Mouse (Mus musculus) activated CD4-positive, CD25-positive, alpha-beta regulatory T cell, adult 4 months (primary cell): Measurements from ENCODE around the gene Tmem132c. TPM values are rescaled to one million over a fixed set of nuclear protein-coding genes. Genes with fewer than 3 reads are reported as not detected.

ENCODE experiments used
- ATAC-seq: one replicate; pipeline ENCODE4 v1.8.0; 2017
- polyA plus RNA-seq, 2 experiments: library from polyadenylated mRNA; unstranded; fragments of 100-300 nt; shearing (Covaris generic); gene quantifications; one replicate each; pipeline ENCODE4 v1.2.1; 2017

The Tmem132c gene
- polyA plus RNA-seq, 2 experiments from 2014 or later = not detected

GRCm38 (mm10) chr5:127286886-127287285 lies 45.3 kb downstream of the Tmem132c start:
- no peak for ATAC-seq

GRCm38 (mm10) chr5:127289659-127290058 lies 48.1 kb downstream of the Tmem132c start:
- ATAC-seq = no peak

DNA sequence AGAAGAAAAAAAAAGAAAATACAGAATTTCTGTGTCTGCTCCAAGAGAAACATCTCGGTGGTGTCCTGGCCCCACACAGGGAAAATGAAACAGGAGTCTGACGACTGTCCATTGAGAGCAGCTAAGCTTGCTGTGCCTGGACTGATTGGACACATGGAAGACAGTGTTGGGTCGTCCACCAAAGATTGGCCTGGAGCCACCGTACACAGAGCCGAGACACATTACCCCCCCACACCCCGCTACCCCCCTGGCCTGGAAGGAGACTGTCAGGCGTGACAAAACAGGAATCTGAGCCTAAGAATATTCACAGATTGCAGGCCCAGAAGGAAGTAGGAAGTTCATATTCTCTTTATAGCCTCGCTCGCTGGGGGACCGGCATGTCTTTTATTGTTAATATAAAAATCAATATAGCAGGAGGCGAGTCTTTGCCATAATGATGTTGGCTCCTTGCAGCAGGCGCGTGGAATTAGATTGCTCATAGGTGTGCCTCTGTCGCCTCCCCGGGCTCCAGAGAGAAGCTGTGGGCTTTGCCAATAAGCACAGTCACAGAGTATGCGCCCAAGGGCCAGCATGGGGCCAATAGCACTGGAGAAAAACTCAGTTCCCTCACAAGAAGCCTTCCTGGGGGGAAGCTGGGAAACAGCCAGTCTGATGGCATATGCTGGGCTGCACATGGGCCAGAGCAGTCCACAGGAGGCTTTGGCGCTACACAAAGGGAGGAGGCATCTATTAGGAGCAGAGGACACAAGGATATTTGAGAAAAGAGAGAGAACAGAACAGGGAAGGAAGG lies 49.0 kb downstream of the Tmem132c start:
- no peak for ATAC-seq

- no peak for ATAC-seq
These were observed 50.0 kb downstream of the Tmem132c start for GRCm38 (mm10) chr5:127291581-127291980.

DNA sequence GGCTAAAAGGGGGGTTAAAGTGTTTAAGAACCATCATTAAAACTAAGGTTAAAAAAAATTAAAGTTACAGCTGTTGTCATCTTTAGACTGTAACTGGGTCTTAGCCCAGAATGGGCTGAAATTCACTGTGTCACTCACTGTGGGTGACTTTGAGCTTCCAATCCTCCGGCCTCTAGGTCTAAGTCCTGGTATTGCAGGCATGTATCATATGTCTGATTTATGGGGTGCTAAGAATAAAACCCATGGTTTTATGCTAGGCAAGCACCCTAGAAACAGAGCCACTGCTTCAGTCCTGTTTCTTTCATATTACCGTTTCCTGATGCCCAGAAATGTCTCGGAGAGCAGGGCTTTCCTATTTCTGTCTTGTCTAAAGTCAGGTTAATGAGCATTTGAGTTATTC lies 52.1 kb downstream of the Tmem132c start:
- ATAC-seq = no peak

- ATAC-seq = no peak
These were observed 55.9 kb downstream of the Tmem132c start for GRCm38 (mm10) chr5:127297461-127297860.

GRCm38 (mm10) chr5:127298060-127298459 lies 56.5 kb downstream of the Tmem132c start:
- no peak for ATAC-seq

- ATAC-seq = no peak
These were observed 57.4 kb downstream of the Tmem132c start for GRCm38 (mm10) chr5:127299010-127299409.

GRCm38 (mm10) chr5:127300597-127301254 lies 59.1 kb downstream of the Tmem132c start:
- no peak for ATAC-seq

DNA sequence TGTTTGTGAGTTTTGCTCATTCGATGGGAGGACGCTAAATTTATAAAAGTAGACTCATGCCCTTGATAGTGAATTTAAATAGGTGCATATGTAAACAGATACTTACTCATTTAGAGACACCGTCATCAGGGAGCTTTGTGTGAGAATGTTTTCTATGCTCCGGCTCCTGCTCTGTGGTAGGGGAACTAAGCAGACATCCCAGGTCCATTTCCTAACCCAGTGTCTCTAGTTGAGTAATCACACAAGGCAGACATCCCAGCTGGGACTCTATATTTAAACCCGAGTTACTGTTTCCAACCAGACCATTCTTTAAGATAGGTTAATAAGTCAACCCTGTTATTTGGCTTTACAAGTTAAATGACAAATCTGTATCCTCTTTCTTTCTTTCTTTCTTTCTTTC lies 63.7 kb downstream of the Tmem132c start:
- no peak for ATAC-seq

DNA sequence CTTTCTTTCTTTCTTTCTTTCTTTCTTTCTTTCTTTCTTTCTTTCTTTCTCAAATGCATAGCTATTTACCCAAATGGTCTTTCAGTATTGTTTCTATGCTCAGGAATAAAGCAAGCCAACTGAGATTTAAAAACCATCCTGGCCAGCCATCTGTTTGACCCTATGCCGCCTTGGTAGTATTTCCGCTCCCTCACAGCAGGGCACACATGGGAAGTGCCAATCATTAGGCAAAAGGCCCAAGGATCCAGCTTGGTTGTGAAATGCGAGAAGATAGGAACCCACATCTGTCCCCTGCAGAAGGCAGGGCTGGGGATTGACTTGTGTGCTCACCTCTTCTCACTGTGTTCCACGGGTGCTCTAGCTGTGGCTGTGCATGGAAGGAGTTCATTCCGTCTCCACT lies 64.1 kb downstream of the Tmem132c start:
- no peak for ATAC-seq

DNA sequence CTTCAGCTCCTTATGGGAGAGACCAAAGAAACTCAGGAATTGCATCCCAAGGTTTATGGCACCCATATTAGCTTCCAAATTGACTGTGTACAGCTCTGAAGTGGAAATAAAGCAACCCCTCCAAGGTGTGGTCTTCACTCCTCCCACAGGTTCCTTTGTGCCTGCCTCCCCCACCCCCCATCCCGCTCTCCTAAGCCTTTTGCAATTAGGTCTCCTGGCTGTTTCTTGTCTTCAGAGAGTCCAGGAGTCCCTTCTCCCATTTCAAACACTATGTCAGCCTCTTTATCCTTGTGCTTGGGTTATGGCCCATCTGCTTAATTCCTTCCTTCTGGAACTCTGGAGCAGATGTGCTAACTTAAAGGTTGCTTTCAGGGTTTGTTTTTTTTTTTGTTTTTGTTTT lies 65.1 kb downstream of the Tmem132c start:
- ATAC-seq = no peak

DNA sequence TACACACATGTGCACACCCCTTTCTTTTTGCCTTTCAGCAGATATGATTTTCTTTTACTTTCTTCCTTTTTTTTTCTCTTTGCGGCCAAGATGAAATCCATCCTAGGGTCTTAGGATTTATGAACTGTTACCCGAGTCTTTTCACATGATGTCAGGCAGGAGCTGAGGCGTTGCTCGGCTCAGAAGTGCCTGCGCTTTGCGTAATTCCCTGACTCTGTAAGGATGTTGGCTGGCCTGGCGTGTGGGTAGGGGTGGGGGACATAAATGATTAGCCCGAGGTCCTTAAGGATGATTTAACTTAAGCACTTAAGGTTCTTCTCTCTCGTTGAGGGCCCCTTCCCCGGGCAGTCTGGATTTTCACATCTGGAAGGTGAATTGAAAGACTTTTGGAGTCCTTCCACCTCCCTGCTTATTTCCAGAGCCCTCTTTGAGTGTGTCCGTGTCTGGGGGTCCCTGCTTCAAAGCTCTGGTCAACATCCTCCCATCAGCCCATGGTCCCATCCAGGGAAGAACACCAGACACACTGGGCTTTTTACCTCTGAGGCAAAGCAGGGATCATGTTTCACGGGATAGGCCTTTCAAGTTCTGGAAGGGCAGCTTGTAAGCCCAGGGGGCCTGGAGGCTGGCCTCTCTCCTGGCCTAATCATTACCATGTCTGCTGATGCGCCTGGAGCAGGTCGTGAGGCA lies 68.9 kb downstream of the Tmem132c start:
- no peak for ATAC-seq

DNA sequence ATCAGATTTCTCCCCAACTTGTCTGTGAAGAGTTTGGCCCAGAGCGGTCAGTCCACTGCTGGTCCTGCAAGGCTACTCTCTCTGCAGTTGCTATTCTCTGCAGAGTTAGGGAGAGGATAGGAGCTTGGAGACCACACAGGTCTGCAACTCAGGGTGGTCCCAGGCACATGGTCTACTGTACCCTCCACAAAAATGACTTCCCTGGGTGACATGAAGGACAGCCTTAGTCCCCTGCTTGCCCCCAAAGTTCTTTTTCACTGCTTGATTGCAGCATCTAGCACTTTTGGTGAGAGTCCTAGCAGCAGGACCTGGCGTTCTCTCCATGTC lies 69.4 kb downstream of the Tmem132c start:
- ATAC-seq = no peak

GRCm38 (mm10) chr5:127313634-127314033 lies 72.0 kb downstream of the Tmem132c start:
- ATAC-seq = no peak

DNA sequence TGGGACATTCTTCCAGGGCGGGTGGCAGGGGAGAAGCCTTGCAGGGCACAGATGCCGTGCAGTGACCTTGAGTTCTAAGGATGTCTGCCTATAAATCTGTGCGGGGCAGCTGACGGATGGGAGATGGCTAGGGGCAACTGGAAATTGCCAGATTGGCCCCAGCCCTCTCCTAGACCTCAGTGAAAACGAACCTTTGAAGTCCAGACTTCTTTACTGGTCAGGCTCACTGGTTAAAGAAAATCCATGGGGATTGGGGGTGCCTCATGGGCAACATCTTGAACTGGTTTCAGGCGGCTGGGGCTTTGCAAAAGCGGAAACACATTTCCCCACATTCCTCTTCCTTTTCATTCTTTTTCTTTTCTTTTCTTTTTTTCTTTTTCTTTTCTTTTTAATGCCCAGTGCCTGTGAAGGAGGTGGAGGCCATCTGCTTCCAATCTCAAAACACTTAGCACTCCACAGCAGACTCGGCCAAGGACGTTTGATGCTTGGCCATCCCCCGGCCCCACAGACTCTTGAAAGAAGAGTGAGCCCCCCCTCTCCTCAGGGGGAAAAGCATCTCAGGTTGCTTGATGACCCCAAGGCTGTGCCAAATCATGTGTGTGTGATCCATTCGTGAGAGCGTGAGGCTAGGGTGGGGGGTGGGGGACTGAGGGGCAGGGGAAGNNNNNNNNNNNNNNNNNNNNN lies 77.6 kb downstream of the Tmem132c start:
- ATAC-seq = no peak

- ATAC-seq = no peak
These were observed 83.0 kb downstream of the Tmem132c start for GRCm38 (mm10) chr5:127324645-127325044.

- no peak for ATAC-seq
These were observed 94.7 kb downstream of the Tmem132c start for GRCm38 (mm10) chr5:127336048-127336907.

- ATAC-seq = no peak
These were observed 95.3 kb downstream of the Tmem132c start for GRCm38 (mm10) chr5:127336908-127337265.

DNA sequence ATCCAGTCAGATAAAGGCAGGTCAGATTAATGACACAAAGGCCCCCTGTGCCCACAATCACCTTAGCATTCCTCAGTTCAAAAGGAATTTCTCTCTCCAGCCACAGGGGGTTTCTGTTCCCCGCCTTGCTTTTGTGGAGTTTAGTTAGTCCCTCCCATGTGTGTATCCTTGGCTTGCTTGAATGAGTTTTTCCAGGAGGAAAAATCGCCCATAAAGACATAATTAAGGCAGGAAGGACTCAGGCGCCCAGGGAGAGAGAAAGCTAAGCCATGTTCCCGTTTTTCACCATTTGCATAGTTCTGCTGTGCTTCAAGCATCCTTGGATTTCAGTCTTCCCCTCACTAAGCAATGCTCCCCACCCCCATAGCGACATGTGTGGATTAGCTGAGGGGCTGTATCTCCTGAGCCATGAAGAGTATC lies 97.4 kb downstream of the Tmem132c start:
- ATAC-seq = no peak

DNA sequence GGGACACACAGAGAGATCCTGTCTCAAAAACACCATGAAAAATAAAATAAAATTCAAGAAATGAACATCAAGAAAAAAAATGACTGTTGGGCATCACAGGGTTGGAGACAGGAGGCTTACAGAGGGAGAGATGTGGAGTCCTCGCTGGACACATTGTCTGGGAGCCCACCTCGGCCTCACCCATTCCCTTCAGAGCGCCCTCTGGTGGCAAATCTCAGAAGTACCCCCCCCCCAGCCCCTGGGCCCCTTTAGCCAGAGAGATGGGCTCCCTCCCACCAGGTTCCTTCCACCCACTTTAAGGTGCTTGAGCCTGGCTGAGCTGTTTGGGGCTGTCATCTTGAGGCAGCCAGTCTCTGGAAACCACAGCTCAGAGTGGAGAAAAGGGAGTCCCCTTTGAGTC lies 99.5 kb downstream of the Tmem132c start:
- ATAC-seq = no peak

DNA sequence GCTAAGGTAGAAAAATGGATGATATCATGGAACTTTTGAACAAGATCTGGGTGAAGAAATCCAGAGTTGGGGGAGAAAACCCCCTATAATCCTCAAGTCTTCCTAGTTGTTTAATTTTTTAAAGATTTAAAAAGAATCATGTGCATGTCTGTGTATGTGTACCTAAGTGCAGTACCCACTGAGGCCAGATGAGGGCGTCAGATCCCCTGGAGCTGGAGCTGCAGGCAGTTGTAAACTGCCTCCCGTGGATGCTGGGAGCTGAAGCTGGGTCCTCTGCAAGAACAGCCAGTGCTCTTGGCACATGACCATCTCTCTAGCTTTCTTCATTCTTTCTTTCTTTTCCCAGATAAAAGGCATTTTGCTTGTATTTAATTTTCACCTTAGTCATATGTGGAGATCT lies 103.1 kb downstream of the Tmem132c start:
- no peak for ATAC-seq
